Mouse (Mus musculus): Measurements from ENCODE around the gene Foxj2. TPM values are rescaled to one million over a fixed set of nuclear protein-coding genes. Genes with fewer than 3 reads are reported as not detected.

The Foxj2 gene
- polyA plus RNA-seq, 1 experiment from 2014 or later = 1.0 TPM

DNA sequence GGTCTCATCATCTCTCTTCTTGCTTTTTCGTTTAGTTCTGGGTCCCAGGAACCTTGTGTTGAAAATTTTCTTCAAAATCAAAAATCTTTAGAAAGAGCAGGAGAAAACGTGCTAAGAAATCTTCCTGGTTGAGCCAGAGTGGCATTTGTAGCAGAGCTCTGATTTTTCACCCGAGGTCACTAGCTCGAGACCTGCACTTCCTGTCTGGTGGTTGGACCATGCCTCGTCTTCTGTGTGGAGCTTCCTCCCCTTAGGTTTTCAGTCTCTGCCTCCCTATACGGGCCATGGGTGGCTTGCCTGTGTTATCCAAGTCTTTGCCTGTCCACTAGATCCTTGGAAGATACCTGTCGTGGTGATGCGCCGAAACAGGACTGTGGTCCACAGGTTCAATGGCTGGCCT lies 2.1 kb downstream of the Foxj2 start:
- Histone ChIP-seq H3K4me1 (ENCODE audit: insufficient read depth) (peaks cover 63% of the 10 kb centered on the region), H3K36me3 (replicated peaks; ENCODE audit: insufficient read depth, low read length) (0 out of 2 replicates have a peak, but pooled peaks cover 2% of the 10 kb centered on the region), H3K9ac (replicated peaks) (no peak overlapping the region), H3K4me2 (ENCODE audit: low read depth, low read length) (peak overlapping the region; percentile 100), H3K27ac (ENCODE audit: low read depth) (no peak overlapping the region), H3K9me3 (ENCODE audit: low read length) (no peaks in the 10 kb centered on the region), H3K4me3 (ENCODE audit: low read depth, low read length) (no peak overlapping the region), H3K27me3 (ENCODE audit: insufficient read depth, low read length) (no peaks in the 10 kb centered on the region)
- DNase-seq = no peak
- no peak for ATAC-seq
- 52% methylated on average over 9 of the region's 9 CpGs for whole genome bisulfite sequencing (ENCODE audit: insufficient replicate concordance)
- TF ChIP-seq CTCF (IDR thresholded peaks at IDR 0.05; ENCODE audit: low read depth) (no peak), EP300 (IDR thresholded peaks at IDR 0.05; ENCODE audit: low read depth) (no peak)

DNA sequence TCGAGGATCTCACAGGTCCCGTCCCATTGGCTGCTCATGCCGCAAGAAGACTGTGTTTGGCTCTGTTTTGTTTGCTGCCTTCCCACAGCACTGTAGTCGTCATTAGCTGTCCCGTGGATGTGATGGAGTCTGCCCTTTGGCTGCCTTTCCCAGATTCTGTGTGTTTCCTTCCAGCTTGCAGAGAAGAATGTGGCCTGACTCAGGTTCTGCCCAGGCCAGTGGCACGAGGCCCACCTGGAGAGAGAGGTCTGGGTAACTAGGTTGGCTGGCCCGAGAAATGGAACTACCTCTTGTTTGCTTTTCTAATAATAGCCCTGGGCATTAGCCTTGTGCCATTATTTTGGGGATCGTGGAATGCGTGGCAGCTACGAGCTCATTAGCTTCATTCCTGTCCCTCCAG lies 4.4 kb downstream of the Foxj2 start:
- H3K4me1 ChIP-seq (ENCODE audit: insufficient read depth) = peaks cover 59% of the 10 kb centered on the region
- 68% methylated on average over 10 of the region's 10 CpGs for WGBS (ENCODE audit: insufficient replicate concordance)
- H3K4me3 ChIP-seq (ENCODE audit: low read depth, low read length) = no peak overlapping the region
- peaks cover 7% of the 10 kb centered on the region; the same call in 1 of the 2 replicates for H3K36me3 ChIP-seq (replicated peaks; ENCODE audit: insufficient read depth, low read length)
- H3K9ac ChIP-seq (replicated peaks) = no peak overlapping the region
- no peaks in the 10 kb centered on the region for H3K9me3 ChIP-seq (ENCODE audit: low read length)
- H3K27me3 ChIP-seq (ENCODE audit: insufficient read depth, low read length) = no peaks in the 10 kb centered on the region
- no peak overlapping the region for H3K27ac ChIP-seq (ENCODE audit: low read depth)
- ATAC-seq (no peak), DNase-seq (no peak)
- TF ChIP-seq EP300 (IDR thresholded peaks at IDR 0.05; ENCODE audit: low read depth) (no peak), CTCF (IDR thresholded peaks at IDR 0.05; ENCODE audit: low read depth) (no peak)
- no peak overlapping the region for H3K4me2 ChIP-seq (ENCODE audit: low read depth, low read length)

DNA sequence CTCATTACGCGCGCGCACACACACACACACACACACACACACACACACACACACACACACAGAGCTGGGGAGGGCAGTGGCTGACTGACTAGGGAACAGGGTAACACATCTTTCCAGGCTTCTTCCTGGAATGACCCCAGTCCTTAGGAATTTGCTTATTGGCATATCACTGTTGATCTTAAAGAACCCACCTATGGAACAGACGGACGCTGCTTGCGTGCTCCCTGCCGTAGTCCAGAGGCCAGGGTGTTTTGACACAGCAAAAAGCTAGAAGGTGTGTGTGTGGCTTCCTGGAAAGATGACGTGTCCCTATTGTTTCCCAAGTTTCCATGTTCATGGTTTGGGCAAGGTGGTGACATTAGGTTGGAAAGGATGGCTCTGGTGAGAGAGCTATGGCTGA lies 5.5 kb downstream of the Foxj2 start:
- H3K9ac ChIP-seq (replicated peaks) = no peak overlapping the region
- no peaks in the 10 kb centered on the region for H3K9me3 ChIP-seq (ENCODE audit: low read length)
- no peaks in the 10 kb centered on the region for H3K27me3 ChIP-seq (ENCODE audit: insufficient read depth, low read length)
- H3K4me3 ChIP-seq (ENCODE audit: low read depth, low read length) = no peak overlapping the region
- DNase-seq (no peak), ATAC-seq (no peak)
- H3K4me2 ChIP-seq (ENCODE audit: low read depth, low read length) = no peak overlapping the region
- H3K36me3 ChIP-seq (replicated peaks; ENCODE audit: insufficient read depth, low read length) = peaks cover 7% of the 10 kb centered on the region; the same call in 1 of the 2 replicates
- peaks cover 52% of the 10 kb centered on the region for H3K4me1 ChIP-seq (ENCODE audit: insufficient read depth)
- H3K27ac ChIP-seq (ENCODE audit: low read depth) = no peak overlapping the region
- no peak for TF ChIP-seq CTCF (IDR thresholded peaks at IDR 0.05; ENCODE audit: low read depth)
- no peak for TF ChIP-seq EP300 (IDR thresholded peaks at IDR 0.05; ENCODE audit: low read depth)
- 86% methylated on average over 9 of the region's 9 CpGs for WGBS (ENCODE audit: insufficient replicate concordance)

DNA sequence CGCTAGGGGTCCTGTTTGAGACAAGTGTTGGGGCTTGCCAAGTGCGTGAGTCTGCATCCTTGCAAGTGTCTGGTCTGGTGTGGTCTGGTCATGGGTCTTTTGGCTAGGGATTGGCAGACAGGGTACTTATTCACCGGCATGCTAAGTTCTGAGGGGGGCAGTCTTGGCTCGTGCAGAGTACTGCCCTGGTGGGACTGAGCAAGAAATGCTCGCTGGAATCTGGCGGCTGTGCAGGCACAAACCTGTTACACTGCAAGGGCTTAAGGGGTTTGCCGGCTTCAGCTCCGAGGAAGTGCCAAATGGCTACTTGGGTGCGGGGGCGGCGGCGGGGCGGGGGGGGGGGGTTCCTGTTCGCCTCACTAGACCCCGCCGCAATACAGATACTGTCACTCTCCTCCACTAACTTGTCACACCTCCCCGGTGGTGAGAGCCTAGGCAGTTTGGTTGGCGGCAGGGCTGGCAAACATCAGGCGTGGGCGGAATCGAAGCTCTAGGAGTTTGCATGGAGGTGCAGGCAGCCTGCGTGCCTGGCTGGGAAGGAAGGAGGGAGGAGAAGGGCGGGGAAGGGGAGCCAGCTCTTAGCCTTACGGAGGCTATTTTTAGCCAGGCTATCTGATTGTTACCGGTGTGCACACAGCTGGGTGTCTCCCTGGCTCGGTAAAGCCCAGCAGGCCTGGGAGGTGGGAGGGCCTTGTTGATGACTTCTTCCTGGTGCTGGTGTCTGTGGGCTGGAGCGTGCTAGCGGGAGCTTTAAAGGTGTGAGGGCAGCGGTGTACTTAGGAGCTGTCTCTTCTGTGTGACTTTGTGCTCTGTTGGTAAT lies 6.4 kb downstream of the Foxj2 start:
- ATAC-seq (peak; percentile 91), DNase-seq (peak; percentile 66)
- Histone ChIP-seq H3K4me3 (ENCODE audit: low read depth, low read length) (peak overlapping the region; percentile 48), H3K4me1 (ENCODE audit: insufficient read depth) (peaks cover 42% of the 10 kb centered on the region), H3K4me2 (ENCODE audit: low read depth, low read length) (peak overlapping the region; percentile 89), H3K9me3 (ENCODE audit: low read length) (no peaks in the 10 kb centered on the region), H3K9ac (replicated peaks) (peak overlapping the region; percentile 59), H3K27ac (ENCODE audit: low read depth) (peak overlapping the region; percentile 44; the same call in 1 of the 2 replicates), H3K36me3 (replicated peaks; ENCODE audit: insufficient read depth, low read length) (peaks cover 11% of the 10 kb centered on the region), H3K27me3 (ENCODE audit: insufficient read depth, low read length) (no peaks in the 10 kb centered on the region)
- 5% methylated on average over 29 of the region's 29 CpGs for WGBS (ENCODE audit: insufficient replicate concordance)
- TF ChIP-seq CTCF (IDR thresholded peaks at IDR 0.05; ENCODE audit: low read depth) (no peak), EP300 (IDR thresholded peaks at IDR 0.05; ENCODE audit: low read depth) (no peak)

DNA sequence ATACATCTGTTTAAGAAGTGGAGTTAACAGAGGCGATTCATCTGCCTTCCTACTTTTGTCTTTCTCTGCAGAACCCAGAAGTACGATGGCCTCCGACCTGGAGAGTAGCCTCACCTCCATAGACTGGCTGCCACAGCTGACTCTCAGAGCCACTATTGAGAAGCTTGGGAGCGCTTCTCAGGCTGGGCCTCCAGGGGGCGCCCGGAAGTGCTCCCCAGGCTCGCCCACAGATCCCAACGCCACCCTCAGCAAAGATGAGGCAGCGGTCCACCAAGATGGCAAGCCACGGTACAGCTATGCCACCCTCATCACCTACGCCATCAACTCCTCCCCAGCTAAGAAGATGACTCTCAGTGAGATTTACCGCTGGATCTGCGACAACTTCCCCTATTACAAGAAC lies 8.4 kb downstream of the Foxj2 start:
- no peak for ATAC-seq

DNA sequence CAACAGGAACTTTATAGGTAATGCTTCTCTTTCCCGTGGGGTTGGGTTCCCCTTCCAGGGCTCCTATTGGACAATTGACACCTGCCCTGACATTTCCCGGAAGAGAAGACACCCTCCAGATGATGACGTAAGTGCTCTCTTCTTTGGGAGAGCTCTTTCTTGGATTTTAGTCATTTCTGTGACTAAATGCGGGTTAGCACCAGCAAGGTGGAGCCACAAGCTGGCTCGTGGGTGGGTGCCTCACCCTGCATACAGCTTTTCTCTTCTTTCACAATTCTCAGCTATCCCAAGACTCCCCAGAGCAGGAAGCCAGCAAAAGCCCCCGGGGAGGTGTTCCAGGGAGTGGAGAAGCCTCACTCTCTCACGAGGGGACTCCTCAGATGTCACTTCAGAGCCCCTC lies 13.2 kb downstream of the Foxj2 start:
- no peaks in the 10 kb centered on the region for H3K27me3 ChIP-seq (ENCODE audit: insufficient read depth, low read length)
- H3K4me1 ChIP-seq (ENCODE audit: insufficient read depth) = no peaks in the 10 kb centered on the region
- H3K36me3 ChIP-seq (replicated peaks; ENCODE audit: insufficient read depth, low read length) = peaks cover 59% of the 10 kb centered on the region
- no peak for TF ChIP-seq CTCF (IDR thresholded peaks at IDR 0.05; ENCODE audit: low read depth)
- no peak for TF ChIP-seq EP300 (IDR thresholded peaks at IDR 0.05; ENCODE audit: low read depth)
- DNase-seq (no peak), ATAC-seq (no peak)
- H3K4me2 ChIP-seq (ENCODE audit: low read depth, low read length) = no peak overlapping the region
- H3K9ac ChIP-seq (replicated peaks) = no peak overlapping the region
- 73% methylated on average over 7 of the region's 7 CpGs for WGBS (ENCODE audit: insufficient replicate concordance)
- H3K4me3 ChIP-seq (ENCODE audit: low read depth, low read length) = no peak overlapping the region
- no peaks in the 10 kb centered on the region for H3K9me3 ChIP-seq (ENCODE audit: low read length)
- H3K27ac ChIP-seq (ENCODE audit: low read depth) = no peak overlapping the region

More for the DNA sequence above, 8.4 kb downstream of the Foxj2 start:
- WGBS (ENCODE audit: insufficient replicate concordance) = 53% methylated on average over 13 of the region's 13 CpGs
- peaks cover 21% of the 10 kb centered on the region for H3K36me3 ChIP-seq (replicated peaks; ENCODE audit: insufficient read depth, low read length)
- no peak overlapping the region for H3K4me3 ChIP-seq (ENCODE audit: low read depth, low read length)
- H3K27ac ChIP-seq (ENCODE audit: low read depth) = no peak overlapping the region
- no peaks in the 10 kb centered on the region for H3K27me3 ChIP-seq (ENCODE audit: insufficient read depth, low read length)
- no peak overlapping the region for H3K9ac ChIP-seq (replicated peaks)
- peak; percentile 53 for DNase-seq
- no peaks in the 10 kb centered on the region for H3K9me3 ChIP-seq (ENCODE audit: low read length)
- TF ChIP-seq CTCF (IDR thresholded peaks at IDR 0.05; ENCODE audit: low read depth) = peak; percentile 69
- no peak for TF ChIP-seq EP300 (IDR thresholded peaks at IDR 0.05; ENCODE audit: low read depth)
- no peak overlapping the region for H3K4me2 ChIP-seq (ENCODE audit: low read depth, low read length)
- peaks cover 33% of the 10 kb centered on the region for H3K4me1 ChIP-seq (ENCODE audit: insufficient read depth)
